Mouse (Mus musculus) liver, adult (tissue): ENCODE results near the gene Metap1.

Source experiments
- GATA4 ChIP-seq: IDR thresholded peaks from 2 replicates; pipeline ENCODE4 v1.6.1; 2014; ENCODE audit warnings: mild to moderate bottlenecking, low read length; ENCODE audit not compliant: insufficient replicate concordance

The Metap1 gene

GRCm38 (mm10) chr3:138515656-138516370 is 26.5 kb upstream of the Metap1 start:
- TF ChIP-seq GATA4: no peak

- no peak for TF ChIP-seq GATA4
Measured at GRCm38 (mm10) chr3:138514749-138515148, 25.4 kb upstream of the Metap1 start.

GRCm38 (mm10) chr3:138513243-138513642 is 23.9 kb upstream of the Metap1 start:
- TF ChIP-seq GATA4: no peak

DNA sequence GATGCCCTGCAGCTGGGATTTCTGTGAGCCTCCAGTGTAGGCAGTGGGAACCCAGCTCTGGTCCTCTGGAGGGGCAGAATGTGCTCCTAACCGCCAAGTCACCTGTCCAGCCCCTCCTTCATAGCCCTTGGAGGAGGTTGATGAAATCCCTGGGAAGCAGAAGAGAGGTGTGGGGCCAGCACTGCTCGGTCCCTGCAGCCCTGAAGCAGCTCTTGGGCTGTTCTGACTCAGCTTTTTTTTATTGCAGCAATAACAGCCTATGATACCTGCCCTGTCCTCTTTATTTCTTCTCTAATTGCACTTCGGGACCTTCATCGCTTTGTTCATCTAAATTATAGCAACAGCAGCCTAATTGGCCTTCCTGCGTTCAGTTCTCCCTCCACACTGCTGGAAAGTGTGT is 21.2 kb upstream of the Metap1 start:
- no peak for TF ChIP-seq GATA4

DNA sequence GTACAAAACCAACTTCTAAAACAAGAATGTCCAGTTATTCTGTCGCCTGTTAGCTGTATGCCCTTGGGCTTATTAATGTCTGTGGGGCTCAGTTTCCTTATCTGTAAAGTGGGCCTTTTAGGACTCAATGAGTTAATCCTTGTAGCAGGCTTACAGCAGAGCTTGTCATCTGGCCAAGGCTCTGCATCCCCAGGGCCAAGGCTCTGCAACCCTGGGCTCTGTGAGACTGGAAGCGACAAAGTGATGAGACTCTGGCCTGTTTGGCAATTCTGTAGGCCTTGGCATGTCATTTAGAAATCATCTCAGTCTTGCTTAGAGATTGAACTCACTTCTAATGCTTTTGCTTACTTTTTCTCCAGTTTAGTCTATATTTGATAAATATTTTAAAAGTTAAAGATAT is 20.3 kb upstream of the Metap1 start:
- no peak for TF ChIP-seq GATA4

DNA sequence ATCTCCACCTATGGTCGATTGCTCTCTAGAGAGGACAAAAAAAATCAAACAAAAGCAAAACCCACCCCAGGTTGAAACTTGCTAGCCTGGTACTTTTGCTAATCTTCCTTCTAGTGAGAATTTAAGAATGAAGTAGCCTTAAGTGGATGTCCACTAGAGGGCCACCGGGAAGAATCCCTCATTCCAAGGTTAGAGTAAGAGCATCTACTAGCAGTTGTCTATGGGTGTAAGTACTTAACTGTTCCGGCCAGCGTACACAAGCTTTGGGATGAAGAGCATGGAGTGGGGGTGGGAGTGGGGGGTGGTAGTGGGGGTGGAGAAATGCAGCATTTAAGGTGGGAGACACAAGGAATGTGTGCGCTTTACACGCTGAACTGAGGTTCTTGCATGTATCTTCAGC is 17.4 kb upstream of the Metap1 start:
- TF ChIP-seq GATA4: no peak

GRCm38 (mm10) chr3:138503754-138504153 is 14.4 kb upstream of the Metap1 start:
- no peak for TF ChIP-seq GATA4

- no peak for TF ChIP-seq GATA4
Measured at GRCm38 (mm10) chr3:138499854-138500740, 10.8 kb upstream of the Metap1 start.

GRCm38 (mm10) chr3:138498731-138499130 is 9.4 kb upstream of the Metap1 start:
- no peak for TF ChIP-seq GATA4

GRCm38 (mm10) chr3:138495166-138496145 is 6.1 kb upstream of the Metap1 start:
- no peak for TF ChIP-seq GATA4

GRCm38 (mm10) chr3:138494565-138494964 is 5.2 kb upstream of the Metap1 start:
- no peak for TF ChIP-seq GATA4

- TF ChIP-seq GATA4: no peak
Measured at GRCm38 (mm10) chr3:138493668-138494067, 4.4 kb upstream of the Metap1 start.

- no peak for TF ChIP-seq GATA4
Measured at GRCm38 (mm10) chr3:138490034-138490337, 671 bp upstream of the Metap1 start.

- no peak for TF ChIP-seq GATA4
Measured at GRCm38 (mm10) chr3:138488584-138489326, 560 bp downstream of the Metap1 start.

DNA sequence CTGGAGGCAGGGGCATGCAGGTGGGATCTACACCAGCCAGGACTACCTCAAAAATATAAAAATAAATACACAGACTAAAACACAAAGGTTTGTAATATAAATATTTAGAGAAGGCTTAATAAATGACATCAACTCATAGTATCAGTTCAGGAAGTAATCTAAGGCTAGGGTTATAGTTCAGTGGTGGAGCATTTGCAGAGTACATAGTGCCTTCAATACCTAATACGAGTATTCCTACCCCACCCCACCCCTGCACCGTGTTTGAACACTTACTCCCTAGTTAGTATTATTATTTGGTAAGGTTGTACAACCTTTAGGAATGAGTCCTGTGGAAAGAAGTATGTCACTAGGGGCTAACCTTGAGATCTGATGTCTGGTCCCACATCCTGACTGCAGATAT is 6.1 kb downstream of the Metap1 start:
- TF ChIP-seq GATA4: no peak
